Mouse (Mus musculus) MEL (cell line): ENCODE measurements around the gene Ifngr2. TPM values are rescaled to one million over a fixed set of nuclear protein-coding genes. Genes with fewer than 3 reads are reported as not detected.

Experiments
- DNase-seq: peaks from one replicate; pipeline ENCODE4 v3.0.0; 2011; ENCODE audit warnings: low read depth, low spot score
- H3K27ac ChIP-seq: 2 replicates; pipeline ENCODE4 v1.5.1; 2012; ENCODE audit warnings: low read depth, mild to moderate bottlenecking, control low read depth, low read length, moderate library complexity; ENCODE audit not compliant: control insufficient read depth
- H3K27me3 ChIP-seq, 2 experiments: fragments of 150-350 bp in 1 of 2; sonication (generic) in 1 of 2; 2 replicates each; pipeline ENCODE4 v1.6.1; 2012; ENCODE audit warnings: low read length in 2 of 2, mild to moderate bottlenecking in 2 of 2, improper control_type of control experiment in 1 of 2, moderate library complexity in 1 of 2; ENCODE audit not compliant: insufficient read depth in 2 of 2, control insufficient read depth in 1 of 2
- H3K36me3 ChIP-seq, 2 experiments: 2 replicates each; pipeline ENCODE4 v1.6.1; 2012 to 2014; ENCODE audit warnings: low read length in 2 of 2, improper control_type of control experiment in 1 of 2, inconsistent platforms in 1 of 2, mild to moderate bottlenecking in 1 of 2; ENCODE audit not compliant: insufficient read depth in 2 of 2, control insufficient read depth in 1 of 2
- H3K4me1 ChIP-seq, 2 experiments: fragments of 150-350 bp in 1 of 2; sonication (generic) in 1 of 2; 2 replicates each; pipeline ENCODE4 v1.6.1; 2012; ENCODE audit warnings: low read length in 2 of 2, improper control_type of control experiment in 1 of 2, mild to moderate bottlenecking in 1 of 2; ENCODE audit not compliant: insufficient read depth in 2 of 2, control insufficient read depth in 1 of 2
- H3K4me3 ChIP-seq, 2 experiments: fragments of 150-350 bp in 1 of 2; sonication (generic) in 1 of 2; 2 replicates each; pipeline ENCODE4 v1.5.1; 2012; ENCODE audit warnings: low read depth in 2 of 2, low read length in 2 of 2, mild to moderate bottlenecking in 2 of 2, moderate library complexity in 2 of 2, control low read depth in 1 of 2, improper control_type of control experiment in 1 of 2; ENCODE audit not compliant: control insufficient read depth in 1 of 2, insufficient read depth in 1 of 2
- H3K79me2 ChIP-seq: 2 replicates; pipeline ENCODE4 v1.6.1; 2012; ENCODE audit warnings: mild to moderate bottlenecking, low read length, moderate library complexity; ENCODE audit not compliant: control insufficient read depth, poor library complexity, insufficient read depth
- H3K9ac ChIP-seq: 2 replicates; pipeline ENCODE4 v1.6.1; 2012; ENCODE audit warnings: low read depth, mild to moderate bottlenecking, control low read depth, low read length, moderate library complexity; ENCODE audit not compliant: control insufficient read depth, poor library complexity, severe bottlenecking
- H3K9me3 ChIP-seq: fragments of 150-350 bp; sonication (generic); replicated peaks from 2 replicates; pipeline ENCODE4 v1.6.1; 2012; ENCODE audit warnings: mild to moderate bottlenecking, low read length, improper control_type of control experiment, moderate library complexity; ENCODE audit not compliant: insufficient read depth
- BHLHE40 ChIP-seq: IDR thresholded peaks from 2 replicates; pipeline ENCODE4 v1.6.1; 2012; ENCODE audit warnings: low read depth, mild to moderate bottlenecking, inconsistent platforms, low read length, improper control_type of control experiment, borderline replicate concordance
- EP300 ChIP-seq, 2 experiments: IDR thresholded peaks; 2 replicates each; pipeline ENCODE4 v1.6.1; 2011; ENCODE audit warnings: improper control_type of control experiment in 2 of 2, low read length in 2 of 2, low read depth in 1 of 2, mild to moderate bottlenecking in 1 of 2
- ETS1 ChIP-seq: IDR thresholded peaks from 2 replicates; pipeline ENCODE4 v1.6.1; 2012; ENCODE audit warnings: low read depth, mild to moderate bottlenecking, inconsistent platforms, low read length, improper control_type of control experiment, moderate library complexity
- GABPA ChIP-seq: IDR thresholded peaks from 2 replicates; pipeline ENCODE4 v1.6.1; 2012; ENCODE audit warnings: low read depth, mild to moderate bottlenecking, inconsistent platforms, low read length, improper control_type of control experiment, moderate library complexity
- GATA1 ChIP-seq: IDR thresholded peaks from 2 replicates; pipeline ENCODE4 v1.6.1; 2011; ENCODE audit warnings: low read depth, low read length, improper control_type of control experiment
- KAT2A ChIP-seq: conservative IDR thresholded peaks from 2 replicates; pipeline ENCODE4 v1.6.1; 2012; ENCODE audit warnings: low read depth, low read length, improper control_type of control experiment, inconsistent platforms
- MAFK ChIP-seq: IDR thresholded peaks from 2 replicates; pipeline ENCODE4 v1.6.1; 2011; ENCODE audit warnings: low read depth, mild to moderate bottlenecking, low read length, improper control_type of control experiment, borderline replicate concordance
- MXI1 ChIP-seq: IDR thresholded peaks from 2 replicates; pipeline ENCODE4 v1.6.1; 2011; ENCODE audit warnings: mild to moderate bottlenecking, low read depth, low read length, improper control_type of control experiment
- MYB ChIP-seq: IDR thresholded peaks from 2 replicates; pipeline ENCODE4 v1.6.1; 2011; ENCODE audit warnings: mild to moderate bottlenecking, low read depth, low read length, improper control_type of control experiment
- NRF1 ChIP-seq: IDR thresholded peaks from 2 replicates; pipeline ENCODE4 v1.6.1; 2014; ENCODE audit warnings: low read depth, mild to moderate bottlenecking, inconsistent platforms, low read length, improper control_type of control experiment, moderate library complexity; ENCODE audit not compliant: poor library complexity, insufficient read depth, severe bottlenecking
- POLR2A ChIP-seq, 2 experiments: IDR thresholded peaks; 2 replicates each; pipeline ENCODE4 v1.6.1; 2011 to 2012; ENCODE audit warnings: low read length in 2 of 2, mild to moderate bottlenecking in 2 of 2, control low read depth in 1 of 2, improper control_type of control experiment in 1 of 2, low read depth in 1 of 2, moderate library complexity in 1 of 2; ENCODE audit not compliant: control insufficient read depth in 1 of 2, insufficient read depth in 1 of 2, poor library complexity in 1 of 2
- POLR2AphosphoS5 ChIP-seq: IDR thresholded peaks from 2 replicates; pipeline ENCODE4 v1.6.1; 2012; ENCODE audit warnings: low read depth, borderline replicate concordance, mild to moderate bottlenecking, inconsistent platforms, low read length, moderate library complexity, mixed read lengths
- SIN3A ChIP-seq: IDR thresholded peaks from 2 replicates; pipeline ENCODE4 v1.6.1; 2012; ENCODE audit warnings: low read length, improper control_type of control experiment, inconsistent platforms
- TAL1 ChIP-seq: IDR thresholded peaks from 2 replicates; pipeline ENCODE4 v1.6.1; 2012; ENCODE audit warnings: mild to moderate bottlenecking, inconsistent platforms, low read length, moderate library complexity, mixed read lengths
- TBP ChIP-seq: IDR thresholded peaks from 2 replicates; pipeline ENCODE4 v1.8.0; 2011; ENCODE audit warnings: low read depth, low read length, improper control_type of control experiment
- UBTF ChIP-seq: IDR thresholded peaks from 2 replicates; pipeline ENCODE4 v1.6.1; 2012; ENCODE audit warnings: low read depth, mild to moderate bottlenecking, inconsistent platforms, low read length, improper control_type of control experiment, moderate library complexity, borderline replicate concordance; ENCODE audit not compliant: insufficient read depth
- USF1 ChIP-seq: IDR thresholded peaks from 2 replicates; pipeline ENCODE4 v1.6.1; 2014; ENCODE audit warnings: low read depth, mild to moderate bottlenecking, inconsistent platforms, low read length, improper control_type of control experiment, moderate library complexity
- ZC3H11A ChIP-seq: IDR thresholded peaks from 2 replicates; pipeline ENCODE4 v1.6.1; 2012; ENCODE audit warnings: low read depth, mild to moderate bottlenecking, inconsistent platforms, low read length, improper control_type of control experiment
- polyA plus RNA-seq, 2 experiments: library from polyadenylated mRNA; stranded (reverse) in 1 of 2; unstranded in 1 of 2; fragments of >175 nt in 1 of 2; fragments of >200 nt in 1 of 2; gene quantifications; 2 replicates each; pipeline versions ENCODE4 v1.2.1 to v1.2.4; 2012; ENCODE audit warnings: low replicate concordance in 2 of 2, low read depth in 1 of 2; ENCODE audit not compliant: insufficient read length in 2 of 2, insufficient read depth in 1 of 2, missing spikeins in 1 of 2
- total RNA-seq: library from RNA; depleted of rRNA; stranded (reverse); fragments of 300-350 nt; gene quantifications from 2 replicates; pipeline ENCODE4 v1.2.3, GENCODE M21; 2012

Ifngr2 gene
- total and polyA plus RNA-seq, 3 experiments: 2.8 to 11.0 TPM; not detected in 1

GRCm38 (mm10) chr16:91611248-91611647, 64.4 kb downstream of the Ifngr2 start:
- peaks cover 0 to 3% of the 10 kb centered on the region in 2 experiments; a peak in 2 of 4 replicates for H3K36me3 ChIP-seq
- H3K9me3 ChIP-seq: no peaks in the 10 kb centered on the region
- H3K27me3 ChIP-seq: no peaks in the 10 kb centered on the region
- DNase-seq: peak; percentile 39
- H3K4me3 ChIP-seq: no peak overlapping the region
- no peaks in the 10 kb centered on the region for H3K79me2 ChIP-seq
- H3K9ac ChIP-seq: no peak overlapping the region
- peaks cover 0 to 4% of the 10 kb centered on the region in 2 experiments; a peak in 2 of 4 replicates for H3K4me1 ChIP-seq
- TF ChIP-seq ETS1 (no peak), POLR2A (IDR thresholded peaks at IDR 0.05; ENCODE audit: control insufficient read depth in 1 of 2, insufficient read depth in 1 of 2, low read depth in 1 of 2, low read length in 2 of 2, poor library complexity in 1 of 2) (no peak), POLR2AphosphoS5 (no peak), MAFK (no peak), MXI1 (no peak), TAL1 (no peak), UBTF (no peak), USF1 (no peak), EP300 (IDR thresholded peaks at IDR 0.05; ENCODE audit: low read depth in 1 of 2, low read length in 2 of 2) (no peak), MYB (no peak), KAT2A (no peak), ZC3H11A (no peak), GATA1 (no peak), NRF1 (no peak), SIN3A (no peak), TBP (no peak), BHLHE40 (no peak)
- no peak overlapping the region for H3K27ac ChIP-seq

DNA sequence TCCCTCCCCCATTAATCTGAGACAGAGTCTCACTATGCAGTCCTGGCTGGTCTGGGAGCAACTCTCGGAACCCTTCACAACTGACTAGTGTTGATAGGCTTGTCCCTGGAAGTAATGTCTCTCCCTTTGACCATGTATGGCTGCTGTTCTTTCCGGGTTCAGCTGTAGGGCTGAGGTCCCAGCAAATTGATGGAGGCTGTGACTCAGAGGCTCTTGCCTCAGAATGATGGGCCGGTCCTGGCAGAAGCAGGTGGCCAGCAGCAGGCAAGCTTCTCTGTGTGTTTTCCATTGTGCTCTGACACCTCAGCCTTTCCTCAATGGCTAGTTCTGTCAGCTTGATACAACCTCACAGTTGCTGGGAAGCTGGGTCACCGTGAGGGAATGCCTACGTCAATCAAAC, 65.7 kb downstream of the Ifngr2 start:
- Histone ChIP-seq H3K9ac (no peak overlapping the region), H3K27ac (no peak overlapping the region), H3K4me1 (no peaks in the 10 kb centered on the region)
- TF ChIP-seq GABPA: no peak
- TF ChIP-seq POLR2AphosphoS5: no peak
- TF ChIP-seq, all 39 proteins: peak for 0
- H3K79me2 ChIP-seq: no peaks in the 10 kb centered on the region
- no peaks in the 10 kb centered on the region for H3K9me3 ChIP-seq
- DNase-seq: no peak
- H3K27me3 ChIP-seq: no peaks in the 10 kb centered on the region
- no peaks in the 10 kb centered on the region for H3K36me3 ChIP-seq
- no peak overlapping the region for H3K4me3 ChIP-seq
